Mouse (Mus musculus) adrenal gland (tissue): ENCODE data around the gene Acoxl.

Source experiments
- intact Hi-C: fragments of 180-260 bp; cut with DNase I; formaldehyde crosslinking; loops from one replicate; pipeline ENCODE4 v1.15.1; 2025

The Acoxl gene

GRCm38 (mm10) chr2:128136769-128137433, 298.2 kb downstream of the Acoxl start:
- intact Hi-C loops, result loop anchor here (5.0 kb wide), 1 partner anchor 35 kb away; no protein-coding TSS in a partner anchor

- intact Hi-C loops, result loop anchor here (5.0 kb wide), 1 partner anchor 35 kb away; no protein-coding TSS in a partner anchor
These were observed 299.0 kb downstream of the Acoxl start for GRCm38 (mm10) chr2:128137480-128138276.

GRCm38 (mm10) chr2:128138924-128139323, 300.2 kb downstream of the Acoxl start:
- intact Hi-C loops, result loop anchor here (5.0 kb wide), 1 partner anchor 33 kb away; no protein-coding TSS in a partner anchor

GRCm38 (mm10) chr2:128139781-128140180, 301.1 kb downstream of the Acoxl start:
- intact Hi-C loops, result loop anchor here (5.0 kb wide), 1 partner anchor 33 kb away; no protein-coding TSS in a partner anchor

- intact Hi-C loops, result no loop called here
These were observed 301.5 kb downstream of the Acoxl start for GRCm38 (mm10) chr2:128140183-128140582.

- intact Hi-C loops, result no loop called here
These were observed 305.3 kb downstream of the Acoxl start for GRCm38 (mm10) chr2:128143992-128144391.

- intact Hi-C loops, result no loop called here
These were observed 306.8 kb downstream of the Acoxl start for GRCm38 (mm10) chr2:128145433-128145832.

GRCm38 (mm10) chr2:128149596-128149995, 310.9 kb downstream of the Acoxl start:
- intact Hi-C loops, result no loop called here

- intact Hi-C loops, result no loop called here
These were observed 313.5 kb downstream of the Acoxl start for GRCm38 (mm10) chr2:128152211-128152610.

GRCm38 (mm10) chr2:128152845-128153550, 314.3 kb downstream of the Acoxl start:
- intact Hi-C loops, result no loop called here

GRCm38 (mm10) chr2:128153551-128153910, 314.9 kb downstream of the Acoxl start:
- intact Hi-C loops, result no loop called here

GRCm38 (mm10) chr2:128155412-128156066, 316.9 kb downstream of the Acoxl start:
- intact Hi-C loops, result no loop called here

- intact Hi-C loops, result no loop called here
These were observed 317.4 kb downstream of the Acoxl start for GRCm38 (mm10) chr2:128156067-128156462.

- intact Hi-C loops, result no loop called here
These were observed 318.1 kb downstream of the Acoxl start for GRCm38 (mm10) chr2:128156557-128157412.

GRCm38 (mm10) chr2:128158734-128159410, 320.2 kb downstream of the Acoxl start:
- intact Hi-C loops, result no loop called here

- intact Hi-C loops, result no loop called here
These were observed 321.0 kb downstream of the Acoxl start for GRCm38 (mm10) chr2:128159619-128160125.

- intact Hi-C loops, result no loop called here
These were observed 324.5 kb downstream of the Acoxl start for GRCm38 (mm10) chr2:128163177-128163576.

GRCm38 (mm10) chr2:128166623-128167423, 328.1 kb downstream of the Acoxl start:
- intact Hi-C loops, result no loop called here

GRCm38 (mm10) chr2:128167930-128168329, 329.3 kb downstream of the Acoxl start:
- intact Hi-C loops, result no loop called here
